Mouse (Mus musculus): ENCODE data around the gene Tmem147. TPM values are rescaled to one million over a fixed set of nuclear protein-coding genes. Genes with fewer than 3 reads are reported as not detected.

The Tmem147 gene
- total RNA-seq, 1 experiment = 137 TPM

- no peak for DNase-seq (ENCODE audit: low read depth, low spot score)
- TF ChIP-seq ZNF384 (IDR thresholded peaks at IDR 0.05; ENCODE audit: low read depth, low read length) = no peak
- TF ChIP-seq MAFK (IDR thresholded peaks at IDR 0.05; ENCODE audit: insufficient read depth, low read depth, low read length) = no peak
- no peak for TF ChIP-seq CHD2 (IDR thresholded peaks at IDR 0.05; ENCODE audit: low read depth, low read length)
- TF ChIP-seq HCFC1 (IDR thresholded peaks at IDR 0.05; ENCODE audit: borderline replicate concordance, insufficient read depth, low read length) = no peak
- no peak for TF ChIP-seq ZC3H11A (IDR thresholded peaks at IDR 0.05; ENCODE audit: borderline replicate concordance, low read depth, low read length)
Observed at GRCm38 (mm10) chr7:30678263-30678975, 50.9 kb downstream of the Tmem147 start.

More at GRCm38 (mm10) chr7:30678263-30678975, 50.9 kb downstream of the Tmem147 start:
- Histone ChIP-seq H3K27ac (ENCODE audit: insufficient read depth, low read depth, low read length, poor library complexity, severe bottlenecking) (no peak overlapping the region), H3K9me3 (ENCODE audit: control insufficient read depth, insufficient read depth, low read depth, low read length) (no peaks in the 10 kb centered on the region), H3K4me1 (ENCODE audit: control insufficient read depth in 2 of 2, insufficient read depth in 2 of 2, low read length in 2 of 2, poor library complexity in 1 of 2) (no peaks in the 10 kb centered on the region), H3K36me3 (ENCODE audit: control insufficient read depth, insufficient read depth, low read length, poor library complexity, severe bottlenecking) (no peaks in the 10 kb centered on the region), H3K9ac (ENCODE audit: insufficient read depth, low read depth, low read length, poor library complexity, severe bottlenecking) (no peak overlapping the region), H3K4me3 (ENCODE audit: insufficient read depth in 1 of 2, low read depth in 1 of 2, low read length in 2 of 2, poor library complexity in 1 of 2, severe bottlenecking in 1 of 2) (no peak overlapping the region)
- in situ Hi-C loops (cut with MboI; ENCODE audit: low sequenced_read_pairs in 2 of 2, unreplicated experiment in 2 of 2) = no loop called here

Other genes starting within 250 kb of the Tmem147 start
- gene Prodh2, start 235.9 kb downstream of the Tmem147 start, total RNA-seq (2012; rRNA removed) = 0.80 and 0.90 TPM in 2 replicates
- 1.0 and 1.4 TPM in 2 replicates for gene Arhgap33, start 194.5 kb downstream of the Tmem147 start, total RNA-seq (2012; rRNA removed)
- gene Hspb6, start 177.4 kb downstream of the Tmem147 start, total RNA-seq (2012; rRNA removed) = 1.6 and 4.1 TPM in 2 replicates
- gene Proser3, start 177.2 kb downstream of the Tmem147 start, total RNA-seq (2012; rRNA removed) = 6.8 and 10.8 TPM in 2 replicates
- gene Lin37, start 169.7 kb downstream of the Tmem147 start, total RNA-seq (2012; rRNA removed) = 12.4 and 15.8 TPM in 2 replicates
- 56.9 and 65.8 TPM in 2 replicates for gene U2af1l4, start 166.2 kb downstream of the Tmem147 start, total RNA-seq (2012; rRNA removed)
- 4.1 and 6.8 TPM in 2 replicates for gene Gm49396, start 166.2 kb downstream of the Tmem147 start, total RNA-seq (2012; rRNA removed)
- 64.9 and 65.3 TPM in 2 replicates for gene Psenen, start 165.9 kb downstream of the Tmem147 start, total RNA-seq (2012; rRNA removed)
- gene Igflr1, start 164.1 kb downstream of the Tmem147 start, total RNA-seq (2012; rRNA removed) = 1.3 and 3.3 TPM in 2 replicates
- 73.7 and 98.6 TPM in 2 replicates for gene Kmt2b, start 140.8 kb downstream of the Tmem147 start, total RNA-seq (2012; rRNA removed)
- gene Zbtb32, start 130.6 kb downstream of the Tmem147 start, total RNA-seq (2012; rRNA removed) = 20.8 and 24.6 TPM in 2 replicates
- gene Upk1a, start 116.7 kb downstream of the Tmem147 start, total RNA-seq (2012; rRNA removed) = 1.8 and 2.5 TPM in 2 replicates
- gene Cox6b1, start 103.4 kb downstream of the Tmem147 start, total RNA-seq (2012; rRNA removed) = 478 and 576 TPM in 2 replicates
- gene Etv2, start 93.7 kb downstream of the Tmem147 start, total RNA-seq (2012; rRNA removed) = 1.5 and 2.1 TPM in 2 replicates
- 66.5 and 86.0 TPM in 2 replicates for gene Rbm42, start 79.2 kb downstream of the Tmem147 start, total RNA-seq (2012; rRNA removed)
- gene Haus5, start 64.5 kb downstream of the Tmem147 start, total RNA-seq (2012; rRNA removed) = 25.1 and 41.4 TPM in 2 replicates
- gene Pmis2, start 57.9 kb downstream of the Tmem147 start, total RNA-seq (2012; rRNA removed) = 0.36 and 0.37 TPM in 2 replicates
- 1.1 and 2.4 TPM in 2 replicates for gene 2200002J24Rik, start 30.6 kb downstream of the Tmem147 start, total RNA-seq (2012; rRNA removed)
- 1.4 and 5.0 TPM in 2 replicates for gene Atp4a, start 17.3 kb downstream of the Tmem147 start, total RNA-seq (2012; rRNA removed)
- gene Gapdhs, start 14.1 kb upstream of the Tmem147 start, total RNA-seq (2012; rRNA removed) = not detected in 2 replicates
- 9.8 and 20.8 TPM in 2 replicates for gene Sbsn, start 21.9 kb upstream of the Tmem147 start, total RNA-seq (2012; rRNA removed)
- gene Dmkn, start 34.2 kb upstream of the Tmem147 start, total RNA-seq (2012; rRNA removed) = 1.9 and 4.9 TPM in 2 replicates
- 3.2 and 4.9 TPM in 2 replicates for gene Krtdap, start 58.4 kb upstream of the Tmem147 start, total RNA-seq (2012; rRNA removed)
- gene Ffar2, start 94.2 kb upstream of the Tmem147 start, total RNA-seq (2012; rRNA removed) = not detected in 2 replicates
- gene Ffar3, start 126.6 kb upstream of the Tmem147 start, total RNA-seq (2012; rRNA removed) = 1.0 and 1.2 TPM in 2 replicates
- gene Ffar1, start 132.0 kb upstream of the Tmem147 start, total RNA-seq (2012; rRNA removed) = 0.04 and 0.16 TPM in 2 replicates
- gene Cd22, start 150.8 kb upstream of the Tmem147 start, total RNA-seq (2012; rRNA removed) = 0.16 and 0.45 TPM in 2 replicates
- 0.22 and 0.37 TPM in 2 replicates for gene Mag, start 185.3 kb upstream of the Tmem147 start, total RNA-seq (2012; rRNA removed)
- gene Hamp2, start 195.1 kb upstream of the Tmem147 start, total RNA-seq (2012; rRNA removed) = not detected in 2 replicates
- not detected in 2 replicates for gene Hamp, start 214.5 kb upstream of the Tmem147 start, total RNA-seq (2012; rRNA removed)
- 30.2 and 32.1 TPM in 2 replicates for gene Usf2, start 227.3 kb upstream of the Tmem147 start, total RNA-seq (2012; rRNA removed)
- gene Lsr, start 243.9 kb upstream of the Tmem147 start, total RNA-seq (2012; rRNA removed) = 54.6 and 102 TPM in 2 replicates
- 0.67 and 1.6 TPM in 2 replicates for gene Fam187b, start 244.2 kb upstream of the Tmem147 start, total RNA-seq (2012; rRNA removed)